In genomic region chr10:59942847-59943420, GRCm38 (mm10) we compare ENCODE assay signal across 8 mouse cellular contexts. TPM values are rescaled to one million over a fixed set of nuclear protein-coding genes. Genes with fewer than 3 reads are reported as not detected.
DNase-seq lines count a peak whose midpoint lies in the region; ATAC-seq lines count a peak whose summit lies in the region.

No protein-coding gene starts in this region.

- no peaks in the 10 kb centered on the region for H3K36me3 ChIP-seq in embryonic facial prominence, embryonic 11.5 days (replicated peaks; ENCODE audit: control insufficient read depth, insufficient read depth, low read depth, low read length)
- no peaks in the 10 kb centered on the region for H3K36me3 ChIP-seq in heart, embryonic 11.5 days (ENCODE audit: control insufficient read depth, insufficient read depth, low read length)
- H3K36me3 ChIP-seq in kidney, embryonic 15.5 days: no peaks in the 10 kb centered on the region
- H3K36me3 ChIP-seq in liver, embryonic 13.5 days: no peaks in the 10 kb centered on the region
- no peaks in the 10 kb centered on the region for H3K36me3 ChIP-seq in neural tube, embryonic 14.5 days (ENCODE audit: control insufficient read depth, insufficient read depth, low read length)

- H3K27me3 ChIP-seq in embryonic facial prominence, embryonic 11.5 days (ENCODE audit: control insufficient read depth, insufficient read depth, low read length): no peaks in the 10 kb centered on the region
- H3K27me3 ChIP-seq in heart, embryonic 11.5 days (ENCODE audit: control insufficient read depth, insufficient read depth, low read length): peaks cover 2% of the 10 kb centered on the region; the same call in 1 of the 2 replicates
- no peaks in the 10 kb centered on the region for H3K27me3 ChIP-seq in kidney, embryonic 15.5 days
- peaks cover 34% of the 10 kb centered on the region for H3K27me3 ChIP-seq in liver, embryonic 13.5 days
- no peaks in the 10 kb centered on the region for H3K27me3 ChIP-seq in neural tube, embryonic 14.5 days (ENCODE audit: control insufficient read depth, insufficient read depth, low read length)

- H3K4me2 ChIP-seq in embryonic facial prominence, embryonic 11.5 days (ENCODE audit: low read depth, low read length): peak overlapping the region; percentile 45
- H3K4me2 ChIP-seq in heart, embryonic 11.5 days: peak overlapping the region; percentile 65
- peak overlapping the region; percentile 59 for H3K4me2 ChIP-seq in kidney, embryonic 15.5 days
- peak overlapping the region; percentile 49 for H3K4me2 ChIP-seq in liver, embryonic 13.5 days
- peak overlapping the region; percentile 41 for H3K4me2 ChIP-seq in neural tube, embryonic 14.5 days (ENCODE audit: low read depth, low read length)

- H3K9ac ChIP-seq in embryonic facial prominence, embryonic 11.5 days (replicated peaks; ENCODE audit: low read length): peak overlapping the region; percentile 46
- peak overlapping the region; percentile 66 for H3K9ac ChIP-seq in heart, embryonic 11.5 days (ENCODE audit: low read depth, low read length)
- H3K9ac ChIP-seq in kidney, embryonic 15.5 days: peak overlapping the region; percentile 11; the same call in 1 of the 2 replicates
- 0 out of 2 replicates have a peak overlapping the region, but pooled peaks have one; percentile 22 for H3K9ac ChIP-seq in liver, embryonic 13.5 days
- peak overlapping the region; percentile 41; the same call in 1 of the 2 replicates for H3K9ac ChIP-seq in neural tube, embryonic 14.5 days (replicated peaks; ENCODE audit: low read depth, low read length)

- DNase-seq in thymus, postnatal 14 days: peak; percentile 50
- no peak for DNase-seq in thymus, postnatal 25 days
- peak; percentile 63 for DNase-seq in embryonic facial prominence, embryonic 11.5 days (ENCODE audit: low spot score)
- DNase-seq in liver, embryonic 13.5 days: no peak
- DNase-seq in ovary, postnatal 14 days (ENCODE audit: low spot score): no peak

- 3% methylated on average over 16 of the region's 16 CpGs for WGBS in embryonic facial prominence, embryonic 11.5 days
- 2% methylated on average over 16 of the region's 16 CpGs for WGBS in heart, embryonic 11.5 days (ENCODE audit: insufficient replicate concordance)
- under 1% methylated on average over 16 of the region's 16 CpGs for WGBS in kidney, embryonic 15.5 days
- 9% methylated on average over 16 of the region's 16 CpGs for WGBS in liver, embryonic 13.5 days (ENCODE audit: insufficient replicate concordance)
- 6% methylated on average over 16 of the region's 16 CpGs for WGBS in neural tube, embryonic 14.5 days

- H3K9me3 ChIP-seq in embryonic facial prominence, embryonic 11.5 days (replicated peaks; ENCODE audit: control insufficient read depth, low read length): no peaks in the 10 kb centered on the region
- no peaks in the 10 kb centered on the region for H3K9me3 ChIP-seq in heart, embryonic 11.5 days (replicated peaks; ENCODE audit: control insufficient read depth, low read length)
- H3K9me3 ChIP-seq in kidney, embryonic 15.5 days (replicated peaks): no peaks in the 10 kb centered on the region
- H3K9me3 ChIP-seq in liver, embryonic 13.5 days (replicated peaks): no peaks in the 10 kb centered on the region
- H3K9me3 ChIP-seq in neural tube, embryonic 14.5 days (ENCODE audit: control insufficient read depth, low read length): no peaks in the 10 kb centered on the region

- ATAC-seq in embryonic facial prominence, embryonic 11.5 days (replicated peaks; ENCODE audit: insufficient number of reproducible peaks, low FRiP score, low TSS enrichment, low read depth): peak; percentile 64
- ATAC-seq in heart, embryonic 11.5 days (replicated peaks; ENCODE audit: insufficient number of reproducible peaks, low FRiP score, low TSS enrichment): 0 out of 2 replicates have a peak, but pooled peaks have one; percentile 23
- ATAC-seq in kidney, embryonic 15.5 days (replicated peaks; ENCODE audit: low FRiP score): peak; percentile 69
- peak; percentile 39 for ATAC-seq in liver, embryonic 13.5 days (ENCODE audit: low read depth)
- peak; percentile 63 for ATAC-seq in neural tube, embryonic 14.5 days (ENCODE audit: low read depth)

- peak overlapping the region; percentile 15 for H3K4me3 ChIP-seq in embryonic facial prominence, embryonic 11.5 days (ENCODE audit: low read depth, low read length)
- peak overlapping the region; percentile 13 for H3K4me3 ChIP-seq in heart, embryonic 11.5 days (ENCODE audit: low read depth, low read length)
- H3K4me3 ChIP-seq in kidney, embryonic 15.5 days (replicated peaks): peak overlapping the region; percentile 26
- H3K4me3 ChIP-seq in liver, embryonic 13.5 days (replicated peaks): 0 out of 2 replicates have a peak overlapping the region, but pooled peaks have one; percentile 3
- peak overlapping the region; percentile 12; the same call in 1 of the 2 replicates for H3K4me3 ChIP-seq in neural tube, embryonic 14.5 days (ENCODE audit: low read depth, low read length)

- H3K4me1 ChIP-seq in embryonic facial prominence, embryonic 11.5 days (ENCODE audit: control insufficient read depth, insufficient read depth, low read length): peaks cover 6% of the 10 kb centered on the region; the same call in 1 of the 2 replicates
- H3K4me1 ChIP-seq in heart, embryonic 11.5 days (ENCODE audit: control insufficient read depth, insufficient read depth, low read length): peaks cover 13% of the 10 kb centered on the region
- H3K4me1 ChIP-seq in kidney, embryonic 15.5 days: peaks cover 20% of the 10 kb centered on the region
- H3K4me1 ChIP-seq in liver, embryonic 13.5 days (replicated peaks): peaks cover 19% of the 10 kb centered on the region
- H3K4me1 ChIP-seq in neural tube, embryonic 14.5 days (ENCODE audit: control insufficient read depth, insufficient read depth, low read length): peaks cover 10% of the 10 kb centered on the region

- H3K27ac ChIP-seq in embryonic facial prominence, embryonic 11.5 days (replicated peaks; ENCODE audit: low read depth, low read length): peak overlapping the region; percentile 56
- peak overlapping the region; percentile 77 for H3K27ac ChIP-seq in heart, embryonic 11.5 days (ENCODE audit: low read depth, low read length)
- peak overlapping the region; percentile 72 for H3K27ac ChIP-seq in kidney, embryonic 15.5 days
- no peak overlapping the region for H3K27ac ChIP-seq in liver, embryonic 13.5 days
- H3K27ac ChIP-seq in neural tube, embryonic 14.5 days (ENCODE audit: low read depth, low read length): peak overlapping the region; percentile 70

RNA-seq across cellular contexts. Expression of gene Ddit4, which starts 8.7 kb away (rescaled TPM):
- polyA plus RNA-seq in embryonic facial prominence, embryonic 11.5 days (2014; fragmentation: Nextera tagmentation; extraction: Ambion mirVana): 6.3 and 6.9 TPM in 2 replicates
- 1.9 and 3.4 TPM in 2 replicates for polyA plus RNA-seq in heart, embryonic 11.5 days (2014; fragmentation: Nextera tagmentation; extraction: Ambion mirVana)
- 31.0 and 36.3 TPM in 2 replicates for polyA plus RNA-seq in kidney, embryonic 15.5 days (2015; fragmentation: Nextera tagmentation; extraction: Ambion mirVana)
- 2.7 and 2.8 TPM in 2 replicates for polyA plus RNA-seq in liver, embryonic 13.5 days (2015; fragmentation: Nextera tagmentation; extraction: Ambion mirVana)
- 4.2 and 6.5 TPM in 2 replicates for polyA plus RNA-seq in neural tube, embryonic 14.5 days (2014; fragmentation: Nextera tagmentation; extraction: Ambion mirVana)

RNA-seq across cellular contexts. Expression of gene Ascc1, which starts 59.7 kb away (rescaled TPM):
- 43.9 and 48.7 TPM in 2 replicates for polyA plus RNA-seq in embryonic facial prominence, embryonic 11.5 days (2014; fragmentation: Nextera tagmentation; extraction: Ambion mirVana)
- 34.5 and 36.2 TPM in 2 replicates for polyA plus RNA-seq in heart, embryonic 11.5 days (2014; fragmentation: Nextera tagmentation; extraction: Ambion mirVana)
- polyA plus RNA-seq in kidney, embryonic 15.5 days (2015; fragmentation: Nextera tagmentation; extraction: Ambion mirVana): 48.7 and 50.6 TPM in 2 replicates
- polyA plus RNA-seq in liver, embryonic 13.5 days (2015; fragmentation: Nextera tagmentation; extraction: Ambion mirVana): 21.6 and 23.0 TPM in 2 replicates
- 43.6 and 46.7 TPM in 2 replicates for polyA plus RNA-seq in neural tube, embryonic 14.5 days (2014; fragmentation: Nextera tagmentation; extraction: Ambion mirVana)

Comparison
In these comparisons a context has a peak if more than half of its experiments do, and no peak if none do; other contexts are left out.
1. DNase-seq: peak in thymus, postnatal 14 days (single experiment) and embryonic facial prominence, embryonic 11.5 days (single experiment); none in thymus, postnatal 25 days (single experiment), liver, embryonic 13.5 days (single experiment) and ovary, postnatal 14 days (single experiment).
2. H3K9ac ChIP-seq: peak in every context shown above with its lines; median percentile 66 in heart, embryonic 11.5 days; 46 in embryonic facial prominence, embryonic 11.5 days; 41 in neural tube, embryonic 14.5 days; 22 in liver, embryonic 13.5 days; 11 in kidney, embryonic 15.5 days.
3. Peak in every context shown above with its lines, with median percentiles within 50 percentile points of each other: ATAC-seq, H3K4me2 ChIP-seq and H3K4me3 ChIP-seq.